Mouse (Mus musculus): ENCODE data around the gene Elane. TPM values are rescaled to one million over a fixed set of nuclear protein-coding genes. Genes with fewer than 3 reads are reported as not detected.

The Elane gene
- polyA plus RNA-seq, 1 experiment from 2014 or later = 0.31 TPM

GRCm38 (mm10) chr10:79908167-79909091 is 22.4 kb downstream of the Elane start, which contains the start of gene Med16:
Gene Med16 (minus strand): TSS chr10:79908923.
- Histone ChIP-seq H3K36me3 (peaks cover 44% of the 10 kb centered on the region), H3K27ac (replicated peaks) (peak within 1 kb of the TSS; percentile 99), H3K27me3 (replicated peaks) (no peaks in the 10 kb centered on the region), H3K9me3 (replicated peaks) (no peaks in the 10 kb centered on the region), H3K9ac (replicated peaks) (peak within 1 kb of the TSS; percentile 90), H3K4me3 (replicated peaks) (peak within 1 kb of the TSS; percentile 60), H3K4me2 (peak within 1 kb of the TSS; percentile 61), H3K4me1 (peaks cover 16% of the 10 kb centered on the region)
- WGBS = 1% methylated on average over 52 of the region's 52 CpGs
- ATAC-seq (ENCODE audit: low FRiP score) = peak; percentile 95

GRCm38 (mm10) chr10:79909092-79909922 is 23.3 kb downstream of the Elane start:
- Histone ChIP-seq H3K27ac (replicated peaks) (peak overlapping the region; percentile 99), H3K4me2 (peak overlapping the region; percentile 61), H3K4me3 (replicated peaks) (peak overlapping the region; percentile 60), H3K36me3 (peaks cover 39% of the 10 kb centered on the region), H3K9me3 (replicated peaks) (no peaks in the 10 kb centered on the region), H3K9ac (replicated peaks) (peak overlapping the region; percentile 90), H3K4me1 (peaks cover 24% of the 10 kb centered on the region), H3K27me3 (replicated peaks) (no peaks in the 10 kb centered on the region)
- WGBS = 20% methylated on average over 14 of the region's 14 CpGs
- ATAC-seq (ENCODE audit: low FRiP score) = peak; percentile 69

GRCm38 (mm10) chr10:79910556-79910955 is 24.5 kb downstream of the Elane start, which contains the start of gene Gm26602:
Gene Gm26602 (plus strand): TSS chr10:79910856.
- peak within 1 kb of the TSS; percentile 61 for H3K4me2 ChIP-seq
- peak within 1 kb of the TSS; percentile 99 for H3K27ac ChIP-seq (replicated peaks)
- H3K36me3 ChIP-seq = peaks cover 30% of the 10 kb centered on the region
- H3K9ac ChIP-seq (replicated peaks) = 0 out of 2 replicates have a peak within 1 kb of the TSS, but pooled peaks have one; percentile 33
- WGBS = 94% methylated on average over 4 of the region's 4 CpGs
- no peak for ATAC-seq (ENCODE audit: low FRiP score)
- no peak within 1 kb of the TSS for H3K4me3 ChIP-seq (replicated peaks)
- H3K27me3 ChIP-seq (replicated peaks) = no peaks in the 10 kb centered on the region
- H3K4me1 ChIP-seq = peaks cover 37% of the 10 kb centered on the region
- no peaks in the 10 kb centered on the region for H3K9me3 ChIP-seq (replicated peaks)

GRCm38 (mm10) chr10:79912412-79912811 is 26.4 kb downstream of the Elane start:
- no peak for ATAC-seq (ENCODE audit: low FRiP score)
- Histone ChIP-seq H3K9ac (replicated peaks) (no peak overlapping the region), H3K27me3 (replicated peaks) (no peaks in the 10 kb centered on the region), H3K4me1 (peaks cover 48% of the 10 kb centered on the region), H3K4me3 (replicated peaks) (no peak overlapping the region), H3K9me3 (replicated peaks) (no peaks in the 10 kb centered on the region), H3K27ac (replicated peaks) (no peak overlapping the region), H3K4me2 (no peak overlapping the region), H3K36me3 (peaks cover 21% of the 10 kb centered on the region)
- WGBS = 67% methylated on average over 20 of the region's 20 CpGs

GRCm38 (mm10) chr10:79914131-79914947 is 28.3 kb downstream of the Elane start:
- peak overlapping the region; percentile 9; the same call in 1 of the 2 replicates for H3K9ac ChIP-seq (replicated peaks)
- no peak overlapping the region for H3K4me3 ChIP-seq (replicated peaks)
- no peak for ATAC-seq (ENCODE audit: low FRiP score)
- H3K27me3 ChIP-seq (replicated peaks) = peaks cover 19% of the 10 kb centered on the region
- no peaks in the 10 kb centered on the region for H3K9me3 ChIP-seq (replicated peaks)
- peaks cover 21% of the 10 kb centered on the region for H3K36me3 ChIP-seq
- H3K27ac ChIP-seq (replicated peaks) = no peak overlapping the region
- WGBS = 79% methylated on average over 9 of the region's 11 CpGs
- peaks cover 55% of the 10 kb centered on the region for H3K4me1 ChIP-seq
- peak overlapping the region; percentile 11; the same call in 1 of the 2 replicates for H3K4me2 ChIP-seq

- Histone ChIP-seq H3K36me3 (peaks cover 21% of the 10 kb centered on the region), H3K4me1 (peaks cover 50% of the 10 kb centered on the region), H3K9me3 (replicated peaks) (no peaks in the 10 kb centered on the region), H3K4me2 (peak overlapping the region; percentile 96), H3K27me3 (replicated peaks) (peaks cover 26% of the 10 kb centered on the region), H3K4me3 (replicated peaks) (no peak overlapping the region), H3K9ac (replicated peaks) (0 out of 2 replicates have a peak overlapping the region, but pooled peaks have one; percentile 98), H3K27ac (replicated peaks) (no peak overlapping the region)
- no peak for ATAC-seq (ENCODE audit: low FRiP score)
- WGBS = 75% methylated on average over 7 of the region's 7 CpGs
Measured at GRCm38 (mm10) chr10:79914948-79915596, 29.0 kb downstream of the Elane start.

GRCm38 (mm10) chr10:79916081-79916480 is 30.0 kb downstream of the Elane start:
- Histone ChIP-seq H3K4me3 (replicated peaks) (peak overlapping the region; percentile 82), H3K27me3 (replicated peaks) (peaks cover 36% of the 10 kb centered on the region), H3K4me2 (peak overlapping the region; percentile 96), H3K9me3 (replicated peaks) (no peaks in the 10 kb centered on the region), H3K36me3 (peaks cover 13% of the 10 kb centered on the region), H3K4me1 (peaks cover 58% of the 10 kb centered on the region), H3K9ac (replicated peaks) (peak overlapping the region; percentile 98), H3K27ac (replicated peaks) (peak overlapping the region; percentile 80)
- 7% methylated on average over 8 of the region's 8 CpGs for WGBS
- no peak for ATAC-seq (ENCODE audit: low FRiP score)

- Histone ChIP-seq H3K4me1 (peaks cover 67% of the 10 kb centered on the region), H3K36me3 (0 out of 2 replicates have a peak, but pooled peaks cover 4% of the 10 kb centered on the region), H3K9me3 (replicated peaks) (no peaks in the 10 kb centered on the region), H3K4me3 (replicated peaks) (peak within 1 kb of the TSS; percentile 82), H3K27me3 (replicated peaks) (peaks cover 45% of the 10 kb centered on the region), H3K9ac (replicated peaks) (peak within 1 kb of the TSS; percentile 98), H3K27ac (replicated peaks) (peak within 1 kb of the TSS; percentile 80), H3K4me2 (peak within 1 kb of the TSS; percentile 96)
- peak; percentile 79 for ATAC-seq (ENCODE audit: low FRiP score)
- WGBS = 1% methylated on average over 42 of the region's 42 CpGs
Measured at GRCm38 (mm10) chr10:79916808-79917531, 30.9 kb downstream of the Elane start, which contains the start of gene Kiss1r. Gene Kiss1r (plus strand): TSS chr10:79916971.

GRCm38 (mm10) chr10:79917532-79918100 is 31.6 kb downstream of the Elane start:
- Histone ChIP-seq H3K27me3 (replicated peaks) (peaks cover 52% of the 10 kb centered on the region), H3K36me3 (0 out of 2 replicates have a peak, but pooled peaks cover under 1% of the 10 kb centered on the region), H3K27ac (replicated peaks) (no peak overlapping the region), H3K4me3 (replicated peaks) (peak overlapping the region; percentile 82), H3K4me1 (peaks cover 67% of the 10 kb centered on the region), H3K9me3 (replicated peaks) (no peaks in the 10 kb centered on the region), H3K4me2 (peak overlapping the region; percentile 96), H3K9ac (replicated peaks) (peak overlapping the region; percentile 98)
- no peak for ATAC-seq (ENCODE audit: low FRiP score)
- 61% methylated on average over 5 of the region's 5 CpGs for WGBS
